Mouse (Mus musculus): ENCODE results near the gene Mt3.
"Not testable (repeated sequence)": the region's sequence is repeated elsewhere in the genome, so short reads cannot be mapped to it uniquely, and the experiment has no call there.

Mt3 gene

DNA sequence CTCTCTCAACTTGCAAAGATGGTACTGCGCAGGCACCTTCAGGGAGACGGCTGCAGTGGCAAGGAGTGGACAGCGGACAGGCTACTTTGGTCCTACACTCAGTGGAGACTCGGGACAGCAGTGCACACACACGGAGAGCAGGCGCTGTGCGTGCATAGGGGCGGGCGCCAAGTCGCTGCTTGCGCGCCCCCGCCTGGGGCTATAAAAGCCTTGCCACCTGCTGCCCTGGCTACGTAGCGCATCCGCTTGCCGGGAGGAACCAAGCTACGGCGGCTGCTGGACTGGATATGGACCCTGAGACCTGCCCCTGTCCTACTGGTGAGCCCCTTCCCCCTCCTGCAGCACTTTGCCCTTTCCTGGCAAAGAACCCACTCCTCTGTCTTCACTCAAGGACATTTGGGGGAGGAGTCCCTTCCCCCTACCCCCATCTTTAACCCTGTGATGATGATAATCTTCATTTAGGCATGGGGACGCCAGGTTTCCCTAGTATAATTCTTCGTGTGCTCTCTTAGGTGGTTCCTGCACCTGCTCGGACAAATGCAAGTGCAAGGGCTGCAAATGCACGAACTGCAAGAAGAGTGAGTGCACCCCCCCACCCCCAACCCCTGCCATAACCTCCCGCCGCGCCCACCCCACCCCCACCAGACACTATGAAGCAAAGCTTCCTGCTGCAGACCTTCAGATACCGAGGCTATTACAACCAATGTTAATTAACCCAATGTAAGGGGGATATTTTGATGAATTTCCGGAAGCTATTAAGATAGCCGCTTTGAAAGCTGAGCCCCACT lies at the start of gene Mt3:
Mt3 (plus strand) TSS at position 95 of the 788 bp plus-strand sequence.
- no peak for DNase-seq (ENCODE audit: low read depth, low spot score)

DNA sequence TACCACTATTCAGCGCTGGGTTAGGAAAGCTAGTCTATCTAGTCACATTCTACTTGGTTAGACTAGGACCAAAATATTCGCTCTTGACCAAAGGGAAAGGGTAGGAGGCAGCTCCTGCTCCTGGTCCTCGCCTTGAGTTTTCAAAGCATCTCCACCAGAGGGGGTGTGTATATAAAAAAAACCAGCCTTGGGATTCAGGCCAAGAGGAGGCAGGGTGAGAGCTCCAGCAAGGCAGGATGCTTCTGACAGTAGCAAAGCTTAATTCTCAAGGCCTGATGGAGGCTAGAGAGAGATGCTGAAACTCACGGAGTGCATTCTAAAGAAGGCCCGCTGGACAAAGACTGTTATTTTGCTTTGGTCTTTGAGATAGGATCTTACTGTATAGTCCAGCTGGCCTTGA lies 48.3 kb upstream of the Mt3 start:
- no peak for DNase-seq (ENCODE audit: low read depth, low spot score)

DNA sequence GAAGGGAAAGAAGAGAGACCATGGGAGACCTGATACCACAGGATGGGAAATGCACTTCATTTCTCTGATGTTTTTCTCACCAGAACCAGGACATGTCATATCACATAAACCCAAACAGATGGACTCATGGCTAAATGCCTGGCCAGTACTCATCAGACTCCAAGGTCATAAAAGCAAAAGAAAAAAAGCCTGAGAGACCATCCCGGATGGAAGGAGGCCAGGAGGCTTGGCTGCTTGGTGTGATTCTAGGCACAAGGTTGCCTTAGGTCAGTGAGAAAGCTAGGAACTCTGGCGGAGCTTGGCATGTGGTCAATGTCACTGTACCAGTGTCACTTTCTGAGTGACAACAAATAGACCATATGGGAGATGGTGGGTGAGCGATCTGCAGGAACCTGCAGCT lies 44.5 kb upstream of the Mt3 start:
- DNase-seq (ENCODE audit: low read depth, low spot score), result no peak

DNA sequence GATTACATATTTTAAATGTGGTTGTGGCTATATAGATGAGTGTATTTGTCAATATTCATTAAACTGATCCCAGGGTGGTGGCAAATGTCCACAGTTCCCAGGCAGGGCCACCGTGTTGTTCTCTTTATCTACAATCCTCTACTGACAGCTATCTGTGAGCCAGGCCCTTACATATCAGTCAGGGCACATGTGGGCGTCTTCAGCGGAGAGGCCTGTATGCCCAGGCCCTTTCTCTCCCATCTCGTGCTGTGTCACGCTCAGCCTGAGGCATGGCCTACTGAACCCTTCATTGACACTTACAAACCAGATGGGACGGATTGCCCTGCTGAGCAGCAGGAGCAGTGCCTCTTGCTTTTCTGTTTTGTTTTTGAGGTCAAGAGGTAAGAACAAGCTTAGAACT lies 43.0 kb upstream of the Mt3 start:
- no peak for DNase-seq (ENCODE audit: low read depth, low spot score)

DNA sequence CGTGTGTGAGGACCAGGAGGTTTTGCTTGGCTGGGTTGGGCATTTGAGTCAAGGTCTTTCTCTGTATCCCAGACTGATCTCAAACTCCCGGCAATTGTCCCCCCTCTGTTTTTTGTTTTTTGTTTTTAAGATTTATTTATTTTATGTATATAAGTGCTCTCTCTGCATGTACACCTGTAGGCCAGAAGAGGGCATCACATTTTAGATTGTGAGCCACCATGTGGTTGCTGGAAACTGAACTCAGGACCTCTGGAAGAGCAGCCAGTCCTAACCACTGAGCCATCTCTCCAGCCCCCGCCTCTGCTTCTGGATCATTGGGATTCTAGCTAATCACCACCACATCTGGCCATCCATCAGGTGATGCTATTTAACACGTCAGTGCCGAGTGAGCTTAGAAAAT lies 42.6 kb upstream of the Mt3 start:
- no peak for DNase-seq (ENCODE audit: low read depth, low spot score)

DNA sequence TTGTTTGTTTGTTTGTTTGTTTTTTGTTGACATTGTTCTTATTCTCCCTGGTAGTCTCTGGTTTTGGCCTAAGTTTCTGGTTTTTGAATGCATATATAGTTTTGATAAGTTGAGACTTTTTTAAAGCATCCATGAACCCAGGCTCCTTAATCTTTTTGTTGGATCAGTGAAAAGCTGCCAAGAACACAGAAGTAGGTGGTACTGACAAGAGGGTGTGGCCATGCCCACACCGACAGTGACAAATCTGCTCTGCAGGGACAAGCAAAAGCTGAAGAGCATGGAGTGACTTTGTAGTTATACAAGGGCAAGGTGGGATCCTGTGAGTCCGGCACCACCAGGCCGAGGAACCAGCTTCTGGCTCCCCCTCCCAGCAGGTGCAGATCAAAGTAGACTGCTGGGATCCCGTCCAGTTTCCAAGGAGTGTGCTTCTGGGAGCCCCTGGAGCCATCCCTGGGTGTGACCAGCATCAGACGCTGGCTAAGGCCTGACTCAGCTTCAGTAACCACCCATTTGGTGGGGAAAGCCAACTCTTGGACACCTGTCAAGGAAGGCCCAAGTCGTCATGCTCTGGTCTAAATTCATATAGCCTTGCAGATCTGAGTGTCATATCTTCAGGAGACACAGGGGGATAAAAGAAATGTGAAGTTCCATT lies 41.8 kb upstream of the Mt3 start:
- DNase-seq (ENCODE audit: low read depth, low spot score), result no peak

- no peak for DNase-seq (ENCODE audit: low read depth, low spot score)
These were observed 39.0 kb upstream of the Mt3 start for GRCm38 (mm10) chr8:94113435-94113834.

GRCm38 (mm10) chr8:94113972-94114371 lies 38.4 kb upstream of the Mt3 start:
- no peak for DNase-seq (ENCODE audit: low read depth, low spot score)

DNA sequence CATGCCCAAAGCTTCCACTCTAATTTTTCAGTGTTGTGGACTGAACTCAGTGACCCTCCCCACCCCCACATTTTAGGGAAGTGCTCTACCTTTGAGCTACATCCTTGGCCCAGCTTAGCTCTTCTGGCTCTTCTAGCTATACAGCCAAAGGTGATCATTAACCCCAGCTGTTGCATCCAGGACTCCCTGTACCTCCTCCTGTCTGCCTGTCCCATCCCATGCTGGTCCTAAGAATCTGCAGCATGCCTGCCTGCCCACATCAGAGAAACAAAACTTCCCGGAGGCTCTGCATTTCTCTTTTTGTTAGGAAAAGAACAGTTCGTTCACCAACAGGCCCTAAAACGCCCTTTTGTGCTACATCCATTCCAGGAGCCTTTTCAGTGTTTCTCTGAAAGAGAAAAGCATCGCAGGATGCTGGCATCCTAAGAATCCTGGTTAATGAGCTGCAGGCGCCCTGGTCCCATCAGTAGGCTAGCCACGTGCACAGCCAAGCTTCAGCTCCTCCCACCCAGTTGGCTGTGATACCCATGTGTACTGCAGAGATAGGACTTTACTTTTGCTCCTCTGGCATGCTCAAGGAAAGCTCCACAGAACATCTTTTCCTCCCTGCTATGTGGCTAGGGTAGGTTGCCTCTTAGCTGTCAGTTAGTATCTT lies 33.5 kb upstream of the Mt3 start:
- DNase-seq (ENCODE audit: low read depth, low spot score), result peak; percentile 64

- DNase-seq (ENCODE audit: low read depth, low spot score), result no peak
These were observed 30.8 kb upstream of the Mt3 start for GRCm38 (mm10) chr8:94121625-94122024.

- DNase-seq (ENCODE audit: low read depth, low spot score), result no peak
These were observed 29.5 kb upstream of the Mt3 start for GRCm38 (mm10) chr8:94122711-94123468.

DNA sequence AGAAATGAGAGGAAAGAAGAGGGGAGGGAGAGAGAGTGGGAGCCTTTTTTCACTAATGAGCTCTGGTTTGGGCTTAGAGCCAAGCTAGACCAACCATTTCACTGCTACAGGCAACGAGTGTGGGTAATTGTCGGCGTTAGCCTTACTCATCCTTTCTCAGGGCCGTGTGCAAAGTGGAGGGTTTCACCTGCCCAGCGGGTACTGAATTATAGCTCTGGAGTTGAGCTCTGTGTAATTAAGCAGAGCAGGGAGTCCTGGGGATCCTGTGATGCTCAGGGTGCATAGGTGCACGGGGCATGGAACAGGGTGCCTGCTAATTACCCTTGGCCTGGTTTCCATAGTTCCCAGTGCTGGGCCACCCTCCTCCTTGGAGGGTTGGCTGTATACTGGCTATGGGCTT lies 24.7 kb upstream of the Mt3 start:
- DNase-seq (ENCODE audit: low read depth, low spot score), result no peak

GRCm38 (mm10) chr8:94129133-94129789 lies 23.1 kb upstream of the Mt3 start:
- peak; percentile 60 for DNase-seq (ENCODE audit: low read depth, low spot score)

- DNase-seq (ENCODE audit: low read depth, low spot score), result no peak
These were observed 22.3 kb upstream of the Mt3 start for GRCm38 (mm10) chr8:94130126-94130525.

- DNase-seq (ENCODE audit: low read depth, low spot score), result no peak
These were observed 20.3 kb upstream of the Mt3 start for GRCm38 (mm10) chr8:94132096-94132495.

- not testable (repeated sequence) for DNase-seq (ENCODE audit: low read depth, low spot score)
These were observed 17.8 kb upstream of the Mt3 start for GRCm38 (mm10) chr8:94134601-94135000.

- DNase-seq (ENCODE audit: low read depth, low spot score), result no peak
These were observed 16.9 kb upstream of the Mt3 start for GRCm38 (mm10) chr8:94135556-94135955.

DNA sequence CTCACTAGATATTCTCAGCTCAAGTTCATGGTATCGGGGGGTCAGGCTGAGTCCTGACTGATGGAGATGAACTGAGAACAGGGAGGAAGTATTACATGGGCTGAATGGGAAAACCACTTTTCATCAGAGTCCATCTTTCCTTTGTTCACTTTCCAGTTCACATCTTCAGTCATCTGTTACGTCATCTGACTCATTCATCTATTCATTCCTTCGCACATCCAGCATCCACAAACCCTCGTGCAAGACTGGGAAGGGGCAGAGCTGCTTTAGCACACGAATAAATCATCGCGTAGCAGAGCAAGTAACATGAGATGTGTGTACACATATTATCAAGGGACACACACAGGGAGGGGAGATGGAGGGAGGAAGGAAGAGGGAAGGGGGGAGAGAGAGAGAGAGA lies 16.2 kb upstream of the Mt3 start:
- no peak for DNase-seq (ENCODE audit: low read depth, low spot score)

GRCm38 (mm10) chr8:94136933-94137332 lies 15.5 kb upstream of the Mt3 start, which contains the start of gene Mt4:
Mt4 (plus strand) TSS chr8:94137197.
- no peak for DNase-seq (ENCODE audit: low read depth, low spot score)

DNA sequence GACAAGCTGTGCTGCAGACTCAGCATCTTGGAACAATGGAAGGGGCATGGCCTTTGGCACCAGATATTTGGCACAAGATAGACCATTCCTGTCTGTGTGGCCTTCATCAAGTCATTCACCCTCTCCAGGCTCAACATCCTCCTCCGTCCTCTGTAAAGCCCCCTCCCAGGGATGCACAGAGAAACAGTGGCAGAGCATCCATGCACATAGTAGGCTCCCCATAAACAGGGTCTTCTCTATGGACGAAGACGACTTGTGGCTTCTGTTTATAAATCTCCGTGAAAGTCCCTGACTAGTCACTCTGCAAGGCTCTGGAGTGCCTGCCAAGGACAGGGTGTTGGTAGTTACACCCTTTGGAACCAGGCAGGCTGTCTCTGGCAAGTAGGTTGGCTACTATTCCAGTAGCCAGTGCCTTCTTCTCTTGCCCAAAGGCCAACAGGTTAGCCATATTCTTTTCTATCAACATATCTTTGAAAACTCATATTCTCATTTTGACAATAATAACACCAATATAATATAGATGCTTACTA lies 12.1 kb upstream of the Mt3 start:
- no peak for DNase-seq (ENCODE audit: low read depth, low spot score)

DNA sequence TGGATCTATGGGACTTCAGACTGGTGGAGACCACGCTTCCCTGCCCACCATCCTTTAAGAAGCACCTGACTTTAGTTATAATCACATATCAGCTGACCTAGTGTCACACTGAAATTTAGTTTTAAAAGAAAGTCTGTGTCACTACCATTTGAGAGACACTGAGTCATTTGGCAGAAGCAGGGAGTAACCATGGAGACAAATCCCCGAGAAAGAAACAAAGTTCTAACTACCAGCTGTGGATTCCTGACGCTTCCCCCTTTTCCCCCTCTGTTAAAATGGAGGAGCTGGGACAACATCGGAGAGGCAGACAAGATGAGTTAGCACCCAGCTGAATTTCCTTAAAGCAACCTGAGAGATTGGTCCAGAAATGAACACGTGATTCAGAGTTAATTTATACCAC lies 4.2 kb upstream of the Mt3 start:
- DNase-seq (ENCODE audit: low read depth, low spot score), result no peak
